Mouse (Mus musculus): Measurements from ENCODE around the gene Hspa4. TPM values are rescaled to one million over a fixed set of nuclear protein-coding genes. Genes with fewer than 3 reads are reported as not detected.
A peak's percentile ranks its signal among the peaks of the same experiment; 100 is the strongest.
"Not testable (repeated sequence)": the region's sequence is repeated elsewhere in the genome, so short reads cannot be mapped to it uniquely, and the experiment has no call there.

The Hspa4 gene
- polyA plus RNA-seq, 1 experiment from 2014 or later = 41.4 TPM

DNA sequence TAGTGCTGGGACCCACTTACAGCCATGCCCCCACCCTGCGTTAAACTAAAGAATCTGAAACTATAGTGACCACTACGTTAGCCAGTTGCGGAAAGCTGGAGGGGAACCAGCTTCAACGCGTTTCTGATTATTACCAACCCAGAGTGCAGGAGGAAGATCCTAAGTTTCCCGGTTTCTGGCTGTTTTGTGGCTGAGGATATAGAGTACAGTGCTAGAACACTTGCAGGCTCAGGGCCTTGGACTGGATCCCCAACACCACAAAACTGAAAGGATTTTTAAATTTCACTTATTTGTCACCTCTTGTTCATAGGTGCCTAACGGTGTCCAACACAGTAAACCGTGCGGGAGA, 884 bp upstream of the Hspa4 start:
- Histone ChIP-seq H3K4me2 (ENCODE audit: low read depth, low read length) (peak overlapping the region; percentile 86), H3K9ac (replicated peaks) (peak overlapping the region; percentile 98), H3K4me3 (ENCODE audit: low read depth, low read length) (peak overlapping the region; percentile 93), H3K27me3 (ENCODE audit: insufficient read depth, low read length) (no peaks in the 10 kb centered on the region), H3K9me3 (ENCODE audit: low read length) (no peaks in the 10 kb centered on the region), H3K27ac (ENCODE audit: low read depth) (peak overlapping the region; percentile 99), H3K4me1 (ENCODE audit: insufficient read depth) (peaks cover 30% of the 10 kb centered on the region), H3K36me3 (replicated peaks; ENCODE audit: insufficient read depth, low read length) (peaks cover 6% of the 10 kb centered on the region; the same call in 1 of the 2 replicates)
- no peak for DNase-seq
- WGBS (ENCODE audit: insufficient replicate concordance) = 47% methylated on average over 9 of the region's 9 CpGs
- TF ChIP-seq EP300 (IDR thresholded peaks at IDR 0.05; ENCODE audit: low read depth) = no peak
- no peak for ATAC-seq

DNA sequence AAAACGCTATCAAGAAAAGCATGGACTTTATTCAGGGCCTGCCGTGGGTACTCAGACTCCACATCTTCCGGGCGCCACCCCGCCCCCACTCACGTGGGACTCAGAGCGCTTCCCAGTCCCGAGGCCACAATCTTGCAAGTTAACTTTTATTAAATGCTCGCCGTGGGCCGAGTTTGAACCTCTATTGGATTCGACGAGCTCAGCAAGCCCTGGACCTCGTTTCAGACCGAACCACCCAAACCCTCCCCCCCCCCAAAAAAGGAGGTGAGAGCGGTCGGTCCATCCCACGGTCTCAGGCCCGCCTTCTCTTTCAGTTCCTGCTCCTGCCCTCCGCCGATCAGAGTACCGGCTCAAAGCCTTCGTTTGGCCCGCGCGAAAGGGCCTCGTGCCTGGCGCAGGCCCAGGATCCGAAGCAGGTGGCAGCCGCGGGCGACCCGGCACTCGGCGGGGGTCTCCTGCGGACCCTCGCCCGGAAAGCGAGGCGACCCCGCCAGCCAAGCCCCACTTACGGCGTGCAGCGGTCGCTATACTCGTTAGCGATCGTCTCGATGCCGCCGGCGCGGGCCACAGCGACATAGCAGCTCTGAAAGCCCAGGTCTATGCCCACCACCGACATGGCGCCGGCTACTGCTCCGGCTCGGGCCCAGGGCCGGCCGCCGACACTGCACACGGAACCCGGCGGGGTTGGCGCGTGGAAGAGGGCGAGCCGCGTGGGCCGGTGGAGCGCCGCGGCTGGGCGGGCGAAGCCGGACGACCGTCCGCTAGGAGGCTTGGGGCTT, 517 bp downstream of the Hspa4 start:
- Histone ChIP-seq H3K4me2 (ENCODE audit: low read depth, low read length) (peak overlapping the region; percentile 86), H3K27me3 (ENCODE audit: insufficient read depth, low read length) (no peaks in the 10 kb centered on the region), H3K9me3 (ENCODE audit: low read length) (no peaks in the 10 kb centered on the region), H3K4me1 (ENCODE audit: insufficient read depth) (peaks cover 37% of the 10 kb centered on the region), H3K36me3 (replicated peaks; ENCODE audit: insufficient read depth, low read length) (peaks cover 6% of the 10 kb centered on the region; the same call in 1 of the 2 replicates), H3K27ac (ENCODE audit: low read depth) (peak overlapping the region; percentile 99), H3K9ac (replicated peaks) (peak overlapping the region; percentile 98), H3K4me3 (ENCODE audit: low read depth, low read length) (peak overlapping the region; percentile 93)
- ATAC-seq (peak; percentile 63), DNase-seq (peak; percentile 80)
- TF ChIP-seq EP300 (IDR thresholded peaks at IDR 0.05; ENCODE audit: low read depth) (no peak), CTCF (IDR thresholded peaks at IDR 0.05; ENCODE audit: low read depth) (0 out of 2 replicates have a peak, but pooled peaks have one; percentile 3)
- under 1% methylated on average over 80 of the region's 80 CpGs for WGBS (ENCODE audit: insufficient replicate concordance)

DNA sequence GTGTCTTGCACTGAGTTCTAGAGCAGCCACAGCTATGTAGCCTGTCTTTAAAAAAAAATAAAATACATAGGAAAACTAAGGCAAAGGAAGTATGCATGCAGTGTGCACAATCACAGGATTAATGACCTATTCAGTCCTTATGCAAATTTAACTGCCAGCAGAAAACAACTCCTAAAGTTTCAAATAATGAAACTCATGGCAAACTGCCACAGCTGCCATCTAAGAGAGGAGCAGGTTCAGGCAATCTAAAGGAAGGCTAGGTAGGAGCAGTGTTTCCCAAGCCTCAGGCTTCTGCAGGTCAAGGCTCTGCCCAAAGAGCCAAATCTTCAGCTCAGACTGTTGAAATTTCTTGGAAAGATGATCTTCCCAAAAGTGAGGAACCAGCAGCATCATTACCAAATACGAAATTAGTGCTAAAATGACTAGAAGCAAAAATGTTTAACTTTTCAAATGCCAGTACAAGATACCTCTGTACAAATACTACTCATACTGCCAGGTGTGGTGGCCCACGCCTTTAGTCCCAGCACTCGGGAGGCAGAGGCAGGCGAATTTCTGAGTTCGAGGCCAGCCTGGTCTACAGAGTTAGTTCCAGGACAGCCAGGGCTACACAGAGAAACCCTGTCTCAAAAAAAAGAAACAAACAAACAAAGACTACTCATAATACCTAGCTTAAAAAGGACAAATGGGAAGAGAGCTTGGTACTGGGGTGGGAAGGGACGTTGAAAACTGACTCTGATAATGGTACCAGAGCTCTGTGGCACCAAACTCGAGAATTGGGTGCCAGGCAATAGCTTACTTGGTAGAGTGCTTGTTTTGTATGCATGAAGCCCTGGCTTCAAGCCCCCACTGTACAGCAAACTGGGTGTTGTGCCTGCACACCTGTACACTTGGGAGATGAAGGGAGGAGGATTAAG, 2.1 kb downstream of the Hspa4 start:
- Histone ChIP-seq H3K27ac (ENCODE audit: low read depth) (0 out of 2 replicates have a peak overlapping the region, but pooled peaks have one; percentile 23), H3K27me3 (ENCODE audit: insufficient read depth, low read length) (no peaks in the 10 kb centered on the region), H3K9ac (replicated peaks) (peak overlapping the region; percentile 98), H3K36me3 (replicated peaks; ENCODE audit: insufficient read depth, low read length) (peaks cover 9% of the 10 kb centered on the region; the same call in 1 of the 2 replicates), H3K4me1 (ENCODE audit: insufficient read depth) (peaks cover 40% of the 10 kb centered on the region), H3K4me2 (ENCODE audit: low read depth, low read length) (peak overlapping the region; percentile 86), H3K9me3 (ENCODE audit: low read length) (no peaks in the 10 kb centered on the region), H3K4me3 (ENCODE audit: low read depth, low read length) (peak overlapping the region; percentile 93; the same call in 1 of the 2 replicates)
- ATAC-seq = no peak
- no peak for TF ChIP-seq CTCF (IDR thresholded peaks at IDR 0.05; ENCODE audit: low read depth)
- 68% methylated on average over 7 of the region's 7 CpGs for WGBS (ENCODE audit: insufficient replicate concordance)
- no peak for DNase-seq

DNA sequence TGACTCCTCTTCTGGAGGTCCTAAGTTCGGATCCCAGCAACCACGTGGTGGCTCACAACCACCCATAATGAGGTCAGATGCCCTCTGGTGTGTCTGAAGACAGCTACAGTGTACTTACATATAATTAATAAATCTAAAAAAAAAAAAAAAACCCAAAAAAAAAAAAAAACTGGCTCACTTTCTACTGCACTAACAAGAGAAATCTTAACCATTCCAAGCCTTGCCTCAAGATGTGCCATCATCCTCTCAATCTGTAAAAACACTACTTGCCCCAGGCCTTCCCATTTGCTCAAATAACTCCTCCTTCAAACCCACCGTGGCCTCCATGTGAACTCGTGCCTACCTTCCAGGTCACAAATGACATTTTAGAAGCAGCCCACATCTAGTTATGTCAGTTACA, 3.4 kb downstream of the Hspa4 start:
- H3K27me3 ChIP-seq (ENCODE audit: insufficient read depth, low read length) = no peaks in the 10 kb centered on the region
- WGBS (ENCODE audit: insufficient replicate concordance) = 59% methylated on average over 4 of the region's 4 CpGs
- no peak overlapping the region for H3K27ac ChIP-seq (ENCODE audit: low read depth)
- H3K9me3 ChIP-seq (ENCODE audit: low read length) = no peaks in the 10 kb centered on the region
- H3K4me2 ChIP-seq (ENCODE audit: low read depth, low read length) = no peak overlapping the region
- no peak overlapping the region for H3K4me3 ChIP-seq (ENCODE audit: low read depth, low read length)
- peaks cover 16% of the 10 kb centered on the region for H3K36me3 ChIP-seq (replicated peaks; ENCODE audit: insufficient read depth, low read length)
- TF ChIP-seq CTCF (IDR thresholded peaks at IDR 0.05; ENCODE audit: low read depth) (no peak), EP300 (IDR thresholded peaks at IDR 0.05; ENCODE audit: low read depth) (no peak)
- no peak overlapping the region for H3K9ac ChIP-seq (replicated peaks)
- ATAC-seq (no peak), DNase-seq (no peak)
- H3K4me1 ChIP-seq (ENCODE audit: insufficient read depth) = peaks cover 40% of the 10 kb centered on the region

DNA sequence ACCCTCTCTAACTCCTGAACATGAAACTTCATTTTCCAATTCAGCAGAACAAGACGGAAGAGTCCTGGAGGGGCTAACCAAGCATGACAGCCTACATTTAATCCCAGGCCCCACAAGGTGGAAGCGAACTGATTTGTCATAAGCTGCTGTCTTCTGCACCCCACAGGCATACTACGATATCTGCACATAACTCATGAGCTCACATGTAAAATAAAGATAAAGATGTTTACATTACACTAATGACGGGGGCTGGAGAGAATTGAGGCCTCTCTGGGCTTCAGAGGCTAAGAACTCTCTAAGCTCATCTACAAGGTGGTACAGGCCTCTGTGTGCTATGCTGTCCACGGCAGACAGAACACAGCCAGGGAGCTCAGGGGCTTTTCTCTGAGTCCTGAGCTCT, 5.8 kb downstream of the Hspa4 start:
- Histone ChIP-seq H3K4me1 (ENCODE audit: insufficient read depth) (peaks cover 31% of the 10 kb centered on the region), H3K9me3 (ENCODE audit: low read length) (no peaks in the 10 kb centered on the region), H3K9ac (replicated peaks) (no peak overlapping the region), H3K4me3 (ENCODE audit: low read depth, low read length) (no peak overlapping the region), H3K36me3 (replicated peaks; ENCODE audit: insufficient read depth, low read length) (peaks cover 33% of the 10 kb centered on the region), H3K4me2 (ENCODE audit: low read depth, low read length) (no peak overlapping the region), H3K27ac (ENCODE audit: low read depth) (peak overlapping the region; percentile 36; the same call in 1 of the 2 replicates), H3K27me3 (ENCODE audit: insufficient read depth, low read length) (no peaks in the 10 kb centered on the region)
- WGBS (ENCODE audit: insufficient replicate concordance) = 59% methylated on average over 5 of the region's 5 CpGs
- DNase-seq = no peak
- ATAC-seq = peak; percentile 79
- peak; percentile 73; the same call in 1 of the 2 replicates for TF ChIP-seq EP300 (IDR thresholded peaks at IDR 0.05; ENCODE audit: low read depth)
- TF ChIP-seq CTCF (IDR thresholded peaks at IDR 0.05; ENCODE audit: low read depth) = no peak

DNA sequence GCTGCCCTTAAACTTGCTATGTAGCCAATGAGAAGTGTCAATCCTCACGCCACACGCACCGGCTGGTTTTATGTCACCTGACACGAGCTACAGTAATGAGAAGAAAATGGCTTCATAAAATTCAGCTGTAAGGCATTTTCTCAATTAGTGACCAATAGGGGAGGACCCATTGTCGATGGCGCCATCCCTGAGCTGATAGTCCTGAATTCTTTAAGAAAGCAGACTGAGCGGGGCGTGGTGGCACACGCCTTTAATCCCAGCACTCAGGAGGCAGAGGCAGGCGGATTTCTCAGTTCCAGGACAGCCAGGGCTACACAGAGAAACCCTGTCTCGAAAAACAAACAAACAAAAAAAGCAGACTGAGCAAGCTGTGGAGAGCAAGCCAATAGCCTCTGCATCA, 9.4 kb downstream of the Hspa4 start:
- H3K4me2 ChIP-seq (ENCODE audit: low read depth, low read length) = no peak overlapping the region
- no peaks in the 10 kb centered on the region for H3K9me3 ChIP-seq (ENCODE audit: low read length)
- H3K27ac ChIP-seq (ENCODE audit: low read depth) = no peak overlapping the region
- peaks cover 10% of the 10 kb centered on the region for H3K4me1 ChIP-seq (ENCODE audit: insufficient read depth)
- ATAC-seq (no peak), DNase-seq (no peak)
- no peak overlapping the region for H3K9ac ChIP-seq (replicated peaks)
- H3K4me3 ChIP-seq (ENCODE audit: low read depth, low read length) = no peak overlapping the region
- H3K36me3 ChIP-seq (replicated peaks; ENCODE audit: insufficient read depth, low read length) = peaks cover 63% of the 10 kb centered on the region
- 92% methylated on average over 11 of the region's 11 CpGs for WGBS (ENCODE audit: insufficient replicate concordance)
- TF ChIP-seq CTCF (IDR thresholded peaks at IDR 0.05; ENCODE audit: low read depth) (no peak), EP300 (IDR thresholded peaks at IDR 0.05; ENCODE audit: low read depth) (no peak)
- H3K27me3 ChIP-seq (ENCODE audit: insufficient read depth, low read length) = no peaks in the 10 kb centered on the region

DNA sequence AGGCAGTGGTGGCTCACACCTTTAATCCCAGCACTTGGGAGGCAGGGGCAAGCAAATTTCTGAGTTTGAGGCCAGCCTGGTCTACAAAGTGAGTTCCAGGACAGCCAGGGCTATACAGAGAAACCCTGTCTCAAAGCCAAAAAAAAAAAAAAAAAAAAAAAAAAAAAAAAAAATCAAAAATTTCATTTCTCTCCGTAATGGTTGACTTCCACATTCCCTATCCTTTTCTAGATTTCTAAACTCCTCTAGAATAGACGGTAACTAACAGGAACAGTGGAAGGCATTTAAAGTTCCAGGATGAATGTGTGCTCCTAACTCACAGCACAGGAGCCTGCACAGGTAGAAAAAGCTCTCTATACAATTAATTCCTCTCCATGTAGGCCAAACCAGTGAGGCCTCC, 10.1 kb downstream of the Hspa4 start:
- WGBS (ENCODE audit: insufficient replicate concordance) = 80% methylated on average over 2 of the region's 2 CpGs

More for the DNA sequence above, 10.1 kb downstream of the Hspa4 start:
- not testable (repeated sequence) for ATAC-seq; H3K4me3 ChIP-seq (ENCODE audit: low read depth, low read length); DNase-seq; H3K9ac ChIP-seq (replicated peaks); H3K4me1 ChIP-seq (ENCODE audit: insufficient read depth); H3K27me3 ChIP-seq (ENCODE audit: insufficient read depth, low read length); H3K9me3 ChIP-seq (ENCODE audit: low read length); H3K4me2 ChIP-seq (ENCODE audit: low read depth, low read length); H3K27ac ChIP-seq (ENCODE audit: low read depth)
- peaks cover 69% of the 10 kb centered on the region for H3K36me3 ChIP-seq (replicated peaks; ENCODE audit: insufficient read depth, low read length)

All from liver, postnatal 0 days (tissue).